Mouse (Mus musculus) erythroblast, embryonic 14.5 days (primary cell): Measurements from ENCODE around the gene Aqp9.

Experiments
- GATA1 ChIP-seq: IDR thresholded peaks from 2 replicates; pipeline ENCODE4 v1.6.1; 2012; ENCODE audit warnings: low read length, inconsistent platforms, mixed read lengths
- TAL1 ChIP-seq: IDR thresholded peaks from 3 replicates; pipeline ENCODE4 v1.6.1; 2012; ENCODE audit warnings: low read length, inconsistent platforms, mixed read lengths

GRCm38 (mm10) chr9:71185285-71185684, 16.8 kb upstream of the Aqp9 start:
- TF ChIP-seq TAL1 (no peak), GATA1 (no peak)
